Mouse (Mus musculus) spleen, postnatal 4 days (tissue): ENCODE measurements around the gene Gpr139.

Source experiments
- DNase-seq, 2 experiments: peaks; one replicate each; pipeline ENCODE4 v3.0.0; 2022; ENCODE audit warnings: low spot score in 2 of 2

Gene Gpr139

DNA sequence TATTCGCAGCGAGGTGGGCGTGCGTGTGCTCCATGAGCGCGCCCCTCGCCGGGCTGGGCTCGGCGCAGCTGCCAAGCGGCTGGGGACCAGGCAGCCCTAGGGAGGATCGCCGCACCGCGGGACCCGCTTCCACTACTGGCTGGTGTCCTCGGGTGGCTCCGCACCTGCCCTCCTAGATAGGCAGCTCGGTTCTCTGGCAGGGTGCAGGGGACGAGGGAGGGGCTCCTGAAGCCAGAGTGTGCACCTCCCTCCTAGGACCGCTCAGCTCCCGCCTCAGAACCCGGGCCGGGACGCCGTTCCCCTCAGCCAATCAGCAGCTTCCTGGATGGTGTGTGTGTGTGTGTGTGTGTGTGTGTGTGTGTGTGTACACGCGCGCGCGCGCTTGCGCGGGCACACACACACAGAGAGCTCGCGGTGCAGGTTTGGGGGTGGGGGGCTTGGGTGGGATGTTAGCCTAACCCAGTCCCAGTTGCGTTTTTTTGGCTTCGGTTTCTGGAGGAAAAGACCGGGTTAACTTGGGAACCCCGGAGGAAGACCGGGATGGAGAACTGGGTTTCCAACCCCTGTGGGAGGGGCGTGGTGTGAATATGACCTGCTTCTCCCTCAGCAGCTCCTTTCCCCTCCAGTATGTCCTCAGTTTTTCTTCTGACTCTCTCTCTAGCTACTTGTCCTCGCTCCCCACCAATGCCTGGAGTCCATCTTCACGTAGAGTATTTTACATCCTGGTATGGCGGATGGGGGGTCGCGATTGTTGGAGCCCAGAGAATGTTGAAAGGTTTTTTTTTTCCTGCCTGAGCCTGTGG lies at the start of gene Gpr139:
TSS of gene Gpr139 (minus strand) at position 263 of the 803 bp plus-strand sequence.
- no peak for DNase-seq

DNA sequence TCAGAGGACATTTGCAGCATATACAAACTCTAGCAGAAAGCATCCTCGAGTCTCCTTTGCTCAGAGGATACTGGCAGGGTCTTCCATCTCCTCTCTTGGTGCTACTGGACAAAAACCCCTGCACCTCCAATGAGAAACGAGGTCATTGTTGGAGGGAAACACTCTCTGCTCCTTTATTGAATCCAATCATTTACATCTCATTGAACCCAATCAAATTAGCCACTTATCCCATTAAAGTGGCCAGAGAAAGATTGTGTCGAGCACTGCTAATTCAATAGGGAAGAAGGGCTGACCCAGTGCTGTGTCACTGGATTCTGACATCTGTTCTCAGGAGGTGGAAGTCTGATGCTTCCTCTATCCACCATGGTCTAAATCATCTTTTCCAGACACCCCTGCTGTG lies 46.6 kb upstream of the Gpr139 start:
- DNase-seq: no peak

DNA sequence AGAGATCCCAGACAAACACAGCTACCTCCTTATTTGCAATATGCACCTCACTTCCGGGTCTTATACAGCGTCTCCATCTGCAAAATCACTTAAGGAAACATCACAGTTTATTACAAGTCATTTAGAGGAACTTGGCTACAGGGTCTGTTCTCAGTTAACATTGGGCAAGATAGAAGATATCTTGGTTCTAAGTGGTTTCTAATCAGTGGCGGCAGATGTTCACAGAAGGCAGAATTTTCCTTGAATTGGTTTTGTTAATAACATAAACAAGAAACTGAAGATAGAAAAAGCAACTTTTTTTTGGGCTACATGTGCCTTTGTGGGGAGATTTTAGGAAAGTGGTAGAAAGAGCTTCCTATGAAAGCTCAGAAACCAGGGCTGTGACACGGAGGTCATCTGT lies 38.3 kb upstream of the Gpr139 start:
- DNase-seq: no peak

DNA sequence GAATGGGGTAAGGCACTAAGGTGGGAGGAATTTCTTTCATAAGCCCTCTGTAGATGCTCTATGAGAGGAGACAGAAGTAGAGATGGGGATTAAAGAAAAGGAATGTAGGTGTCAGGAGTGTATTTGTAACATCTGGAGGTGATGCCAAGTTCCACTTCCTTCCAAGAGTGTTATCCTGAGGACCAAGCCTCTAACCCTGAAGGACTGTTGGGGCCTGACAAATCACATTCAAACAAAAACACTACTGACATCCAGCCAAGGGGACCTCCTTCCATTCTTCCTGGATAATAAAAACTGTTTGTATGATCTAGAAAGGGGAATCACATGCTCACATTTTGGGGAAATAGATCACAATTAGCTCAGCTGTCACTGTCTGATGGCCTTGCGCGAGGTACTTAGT lies 34.7 kb upstream of the Gpr139 start:
- no peak for DNase-seq

DNA sequence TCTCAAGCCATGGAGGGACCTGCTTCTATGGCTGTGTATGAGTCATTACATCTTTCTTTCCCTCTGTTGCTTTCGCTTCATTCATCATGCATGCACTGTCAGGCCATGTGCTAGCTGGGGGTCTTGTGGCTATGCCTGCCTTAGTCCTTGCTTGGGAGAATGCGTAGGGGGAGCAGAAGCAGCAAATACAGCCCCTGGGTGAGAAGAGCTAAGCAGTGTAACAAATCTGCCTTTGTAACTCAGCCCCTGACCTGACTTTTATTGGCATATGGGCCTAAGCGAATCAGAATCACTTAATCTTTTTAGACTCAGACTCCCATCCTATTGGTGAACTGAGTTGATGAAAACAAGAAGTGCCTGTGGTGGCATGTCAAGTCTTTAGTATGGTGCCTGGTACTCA lies 22.8 kb upstream of the Gpr139 start:
- no peak for DNase-seq

DNA sequence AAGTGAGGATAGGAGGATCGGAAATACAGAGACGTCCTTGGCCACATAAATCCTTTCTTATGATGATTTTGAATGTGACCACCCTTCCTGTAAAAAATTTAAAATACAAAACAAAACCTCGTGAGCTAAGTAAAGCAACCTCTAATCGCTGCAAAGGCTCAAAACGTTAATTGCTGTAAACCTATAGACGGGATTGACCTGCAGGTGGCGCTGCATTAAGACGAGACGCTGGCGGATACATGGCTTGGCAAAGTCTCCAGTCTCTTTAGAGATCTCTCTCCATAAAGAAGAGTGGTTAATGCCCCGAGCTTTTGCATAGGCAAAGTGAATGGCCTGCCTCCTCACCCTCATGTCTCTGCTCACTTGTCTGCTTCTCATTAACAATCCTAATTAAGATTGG lies 2.0 kb upstream of the Gpr139 start:
- DNase-seq: peak in 1 of 2 experiments; percentile 15

DNA sequence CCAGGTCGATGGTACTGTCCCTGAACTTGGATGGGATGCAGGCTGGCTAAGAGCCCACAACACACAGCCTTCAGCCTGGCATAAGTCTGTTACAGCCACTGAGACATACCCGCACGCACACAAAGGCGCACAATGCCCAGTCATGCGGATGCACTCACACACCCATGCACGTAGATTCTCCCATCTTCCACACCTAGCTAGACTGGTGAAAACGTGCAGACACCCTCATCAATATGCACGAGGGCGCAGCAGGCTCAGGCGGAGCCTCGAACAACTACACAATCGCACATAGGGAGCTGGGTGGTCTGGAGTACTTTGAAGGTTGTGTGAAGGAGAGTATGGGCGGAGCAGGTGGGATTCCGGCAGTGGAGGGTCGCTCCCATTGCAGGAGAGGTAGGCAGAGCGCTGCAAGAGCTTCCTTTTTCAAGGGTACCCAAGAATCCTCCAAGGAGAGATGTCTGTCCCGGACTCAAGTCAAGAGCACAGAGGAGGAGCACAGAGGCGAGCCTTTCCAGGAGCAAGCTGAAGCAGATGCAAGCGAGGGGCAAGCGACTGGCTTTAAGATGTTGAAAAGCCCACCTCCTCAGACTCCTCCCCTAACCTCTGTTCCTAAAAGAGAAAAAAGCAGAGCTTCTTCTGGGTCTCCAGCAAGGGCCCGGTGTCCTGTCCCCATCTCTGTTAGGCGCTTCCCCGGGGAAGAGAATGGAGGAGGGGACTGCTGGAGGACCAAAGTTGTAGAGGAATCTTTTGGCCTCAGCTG lies 958 bp upstream of the Gpr139 start:
- no peak for DNase-seq

DNA sequence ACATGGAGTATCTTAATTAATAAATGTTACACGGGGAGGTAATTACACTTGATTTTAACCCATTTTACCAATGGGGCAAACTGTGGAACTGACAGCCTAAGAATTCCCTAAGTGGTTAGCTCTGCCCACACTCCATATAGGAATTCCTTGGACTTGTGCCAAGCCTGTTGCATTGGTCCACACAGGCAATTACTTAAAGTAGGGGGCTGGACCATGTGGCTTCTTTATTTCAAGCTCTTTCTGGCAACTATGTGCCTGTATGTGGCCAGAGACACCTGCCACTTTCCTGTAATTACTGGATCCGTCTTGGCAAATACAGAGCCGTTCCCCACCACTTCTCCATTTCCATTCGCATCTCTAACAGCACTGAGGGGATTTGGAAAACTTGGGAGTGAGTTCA lies 3.4 kb downstream of the Gpr139 start:
- DNase-seq: no peak

DNA sequence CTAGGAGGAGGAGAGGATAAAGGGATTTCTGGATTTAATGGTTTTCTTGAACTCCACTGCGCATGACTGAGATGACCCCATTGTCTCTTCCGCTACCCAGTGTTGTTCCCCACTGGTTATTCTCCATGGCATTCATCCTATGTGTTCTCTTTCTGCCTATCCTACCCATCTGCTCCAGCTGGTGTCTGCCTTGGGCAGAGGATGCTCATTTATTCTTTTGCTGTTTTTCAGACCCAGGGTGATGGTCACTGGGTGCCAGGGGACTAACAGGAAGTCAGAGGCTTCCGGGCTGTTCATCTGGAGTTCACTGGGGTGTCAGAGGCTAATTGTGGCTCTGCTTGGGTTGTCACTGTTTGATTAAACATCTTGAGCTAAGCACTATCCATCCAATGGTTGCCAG lies 24.4 kb downstream of the Gpr139 start:
- no peak for DNase-seq

GRCm38 (mm10) chr7:119111771-119112170 lies 72.6 kb downstream of the Gpr139 start:
- DNase-seq: no peak

GRCm38 (mm10) chr7:119105878-119106277 lies 78.5 kb downstream of the Gpr139 start:
- no peak for DNase-seq

GRCm38 (mm10) chr7:119096583-119096982 lies 87.8 kb downstream of the Gpr139 start:
- DNase-seq: no peak
